10 mouse cellular contexts compared by ENCODE assay signal in the genomic region with DNA sequence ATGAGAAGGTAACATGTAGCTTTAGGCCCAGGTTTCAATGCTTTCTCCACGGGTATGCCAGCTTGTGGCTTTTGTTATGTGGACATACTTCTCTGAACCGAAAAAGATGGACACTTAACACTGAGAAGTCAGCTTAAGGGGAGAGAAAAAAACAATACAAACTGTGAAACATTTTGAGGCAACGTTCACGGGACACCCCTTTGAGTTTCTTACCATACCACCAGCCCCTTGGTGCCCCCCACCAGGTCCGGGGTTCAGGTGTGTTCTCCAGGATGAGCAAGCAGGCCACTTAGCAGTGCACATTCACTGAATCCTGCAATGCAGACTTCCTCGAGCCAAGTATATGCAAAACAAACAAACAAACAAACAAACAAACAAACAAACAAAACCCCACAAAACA. TPM values are rescaled to one million over a fixed set of nuclear protein-coding genes. Genes with fewer than 3 reads are reported as not detected.
A peak's percentile ranks its signal among the peaks of the same experiment; 100 is the strongest.
DNase-seq lines count a peak whose midpoint lies in the region; ATAC-seq lines count a peak whose summit lies in the region.
"Had no signal": no experiment of that assay in that cellular context is flagged by ENCODE, and none has a peak within 500 bp of the region (broad histone marks: within the 10 kb centered on the region; RNA-seq: fewer than 3 reads in every experiment).

No protein-coding gene starts in this region.

- H3K9me3 ChIP-seq in heart, embryonic 15.5 days (replicated peaks), result no peaks in the 10 kb centered on the region
- H3K9me3 ChIP-seq in midbrain, embryonic 12.5 days, result no peaks in the 10 kb centered on the region
- H3K9me3 ChIP-seq in midbrain, embryonic 11.5 days (ENCODE audit: control insufficient read depth, low read length), result no peaks in the 10 kb centered on the region
- no peaks in the 10 kb centered on the region for H3K9me3 ChIP-seq in hindbrain, embryonic 13.5 days
- no peaks in the 10 kb centered on the region for H3K9me3 ChIP-seq in stomach, embryonic 14.5 days (ENCODE audit: control insufficient read depth, low read depth, low read length)

- H3K4me3 ChIP-seq in heart, embryonic 15.5 days, result peak overlapping the region; percentile 48; the same call in 1 of the 2 replicates
- no peak overlapping the region for H3K4me3 ChIP-seq in midbrain, embryonic 12.5 days
- H3K4me3 ChIP-seq in midbrain, embryonic 11.5 days (ENCODE audit: low read depth, low read length), result no peak overlapping the region
- no peak overlapping the region for H3K4me3 ChIP-seq in hindbrain, embryonic 13.5 days
- H3K4me3 ChIP-seq in stomach, embryonic 14.5 days (ENCODE audit: low read depth, low read length), result no peak overlapping the region

- H3K4me2 ChIP-seq in heart, embryonic 15.5 days, result peak overlapping the region; percentile 82
- H3K4me2 ChIP-seq in midbrain, embryonic 12.5 days (replicated peaks), result peak overlapping the region; percentile 51; the same call in 1 of the 2 replicates
- H3K4me2 ChIP-seq in midbrain, embryonic 11.5 days, result no peak overlapping the region; the same call in 1 of the 2 replicates
- no peak overlapping the region for H3K4me2 ChIP-seq in hindbrain, embryonic 13.5 days
- peak overlapping the region; percentile 56; the same call in 1 of the 2 replicates for H3K4me2 ChIP-seq in stomach, embryonic 14.5 days (replicated peaks; ENCODE audit: low read depth, low read length)

- intact Hi-C loops in heart, postnatal 10 days (cut with DNase I), result no loop called here

- ATAC-seq in heart, embryonic 15.5 days (replicated peaks; ENCODE audit: insufficient number of reproducible peaks, insufficient read depth, low FRiP score, low read depth), result no peak
- ATAC-seq in midbrain, embryonic 12.5 days (ENCODE audit: low FRiP score, low read depth), result no peak
- ATAC-seq in midbrain, embryonic 11.5 days (ENCODE audit: low FRiP score), result no peak
- no peak for ATAC-seq in hindbrain, embryonic 13.5 days (ENCODE audit: low FRiP score)
- ATAC-seq in stomach, embryonic 14.5 days (ENCODE audit: insufficient number of reproducible peaks, insufficient read depth, low FRiP score, low read depth), result no peak

- no peak for DNase-seq in heart, postnatal 10 days
- DNase-seq in midbrain, embryonic 11.5 days (ENCODE audit: low spot score, missing footprints), result no peak
- DNase-seq in right cerebral cortex, postnatal 25 days, result no peak
- DNase-seq in right cerebral cortex, adult 18-20 months, result no peak
- DNase-seq: thymus, adult 2 months had no signal

- H3K27ac ChIP-seq in heart, embryonic 15.5 days, result no peak overlapping the region; the same call in 1 of the 2 replicates
- H3K27ac ChIP-seq in midbrain, embryonic 12.5 days (replicated peaks), result no peak overlapping the region
- H3K27ac ChIP-seq in midbrain, embryonic 11.5 days (ENCODE audit: low read depth, low read length), result no peak overlapping the region
- no peak overlapping the region for H3K27ac ChIP-seq in hindbrain, embryonic 13.5 days
- no peak overlapping the region for H3K27ac ChIP-seq in stomach, embryonic 14.5 days (ENCODE audit: low read length)

- peaks cover 38% of the 10 kb centered on the region for H3K4me1 ChIP-seq in heart, embryonic 15.5 days (replicated peaks)
- peaks cover 26% of the 10 kb centered on the region for H3K4me1 ChIP-seq in midbrain, embryonic 12.5 days
- H3K4me1 ChIP-seq in midbrain, embryonic 11.5 days (ENCODE audit: control insufficient read depth, insufficient read depth, low read length), result peaks cover 23% of the 10 kb centered on the region
- H3K4me1 ChIP-seq in hindbrain, embryonic 13.5 days (replicated peaks), result peaks cover 54% of the 10 kb centered on the region
- peaks cover 22% of the 10 kb centered on the region for H3K4me1 ChIP-seq in stomach, embryonic 14.5 days (ENCODE audit: control insufficient read depth, insufficient read depth, low read length)

- 59% methylated on average over 6 of the region's 6 CpGs for WGBS in heart, embryonic 15.5 days
- 57% methylated on average over 6 of the region's 6 CpGs for WGBS in midbrain, embryonic 12.5 days
- 60% methylated on average over 6 of the region's 6 CpGs for WGBS in midbrain, embryonic 11.5 days
- 63% methylated on average over 6 of the region's 6 CpGs for WGBS in hindbrain, embryonic 13.5 days
- 62% methylated on average over 6 of the region's 6 CpGs for WGBS in stomach, embryonic 14.5 days

- no peaks in the 10 kb centered on the region for H3K27me3 ChIP-seq in heart, embryonic 15.5 days
- H3K27me3 ChIP-seq in midbrain, embryonic 12.5 days, result no peaks in the 10 kb centered on the region
- H3K27me3 ChIP-seq in midbrain, embryonic 11.5 days (ENCODE audit: control insufficient read depth, insufficient read depth, low read length), result no peaks in the 10 kb centered on the region
- no peaks in the 10 kb centered on the region for H3K27me3 ChIP-seq in hindbrain, embryonic 13.5 days
- H3K27me3 ChIP-seq in stomach, embryonic 14.5 days (ENCODE audit: control insufficient read depth, insufficient read depth, low read length), result no peaks in the 10 kb centered on the region

- no peak overlapping the region for H3K9ac ChIP-seq in heart, embryonic 15.5 days
- no peak overlapping the region for H3K9ac ChIP-seq in midbrain, embryonic 12.5 days (replicated peaks)
- H3K9ac ChIP-seq in midbrain, embryonic 11.5 days (ENCODE audit: low read length), result no peak overlapping the region; the same call in 1 of the 2 replicates
- peak overlapping the region; percentile 63; the same call in 1 of the 2 replicates for H3K9ac ChIP-seq in hindbrain, embryonic 13.5 days
- no peak overlapping the region for H3K9ac ChIP-seq in stomach, embryonic 14.5 days (replicated peaks; ENCODE audit: low read depth, low read length)

- no peaks in the 10 kb centered on the region for H3K36me3 ChIP-seq in heart, embryonic 15.5 days
- H3K36me3 ChIP-seq in midbrain, embryonic 12.5 days, result no peaks in the 10 kb centered on the region
- H3K36me3 ChIP-seq in midbrain, embryonic 11.5 days (ENCODE audit: control insufficient read depth, insufficient read depth, low read length), result no peaks in the 10 kb centered on the region
- H3K36me3 ChIP-seq in hindbrain, embryonic 13.5 days, result no peaks in the 10 kb centered on the region
- no peaks in the 10 kb centered on the region for H3K36me3 ChIP-seq in stomach, embryonic 14.5 days (ENCODE audit: control insufficient read depth, insufficient read depth, low read length)

RNA-seq across cellular contexts. Expression of a gene that starts 14.5 kb away (rescaled TPM):
- polyA plus RNA-seq in heart, embryonic 15.5 days (2015; fragmentation: Nextera tagmentation; extraction: Ambion mirVana), result 38.6 and 39.1 TPM in 2 replicates
- total RNA-seq in heart, postnatal 10 days (2021), result 10 to 100 TPM; 36.3 to 39.9 TPM
- 71.3 and 77.8 TPM in 2 replicates for polyA plus RNA-seq in midbrain, embryonic 12.5 days (2016; fragmentation: Nextera tagmentation; extraction: Ambion mirVana)
- polyA plus RNA-seq in midbrain, embryonic 11.5 days (2014; fragmentation: Nextera tagmentation; extraction: Ambion mirVana), result 59.0 and 59.1 TPM in 2 replicates
- polyA plus RNA-seq in hindbrain, embryonic 13.5 days (2015; fragmentation: Nextera tagmentation; extraction: Ambion mirVana), result 39.7 and 54.5 TPM in 2 replicates
- 29.3 and 30.3 TPM in 2 replicates for polyA plus RNA-seq in stomach, embryonic 14.5 days (2014; fragmentation: Nextera tagmentation; extraction: Ambion mirVana)

RNA-seq across cellular contexts. Expression of a gene that starts 46.7 kb away (rescaled TPM):
- polyA plus RNA-seq in heart, embryonic 15.5 days (2015; fragmentation: Nextera tagmentation; extraction: Ambion mirVana), result 2.5 TPM in 1 of 2 replicates, not detected in the other
- not detected for total RNA-seq in heart, postnatal 10 days (2021)
- not detected in 2 replicates for polyA plus RNA-seq in midbrain, embryonic 12.5 days (2016; fragmentation: Nextera tagmentation; extraction: Ambion mirVana)
- not detected in 2 replicates for polyA plus RNA-seq in midbrain, embryonic 11.5 days (2014; fragmentation: Nextera tagmentation; extraction: Ambion mirVana)
- not detected in 2 replicates for polyA plus RNA-seq in hindbrain, embryonic 13.5 days (2015; fragmentation: Nextera tagmentation; extraction: Ambion mirVana)
- not detected in 2 replicates for polyA plus RNA-seq in stomach, embryonic 14.5 days (2014; fragmentation: Nextera tagmentation; extraction: Ambion mirVana)
- polyA plus RNA-seq: lung, adult 2 months; thymus, adult 2 months had no signal

Comparison
In these comparisons a context has a peak if more than half of its experiments do, and no peak if none do; other contexts are left out.
1. H3K4me2 ChIP-seq: peak in heart, embryonic 15.5 days (single experiment), midbrain, embryonic 12.5 days (single experiment) and stomach, embryonic 14.5 days (single experiment); none in midbrain, embryonic 11.5 days (single experiment) and hindbrain, embryonic 13.5 days (single experiment).